Comparison of ENCODE assay signal across 7 mouse cellular contexts in genomic region chr13:77708514-77709013, GRCm38 (mm10). TPM values are rescaled to one million over a fixed set of nuclear protein-coding genes. Genes with fewer than 3 reads are reported as not detected.
DNase-seq lines count a peak whose midpoint lies in the region; ATAC-seq lines count a peak whose summit lies in the region.

No protein-coding gene starts in this region.

- peak; percentile 97 for ATAC-seq in intestine, embryonic 16.5 days
- ATAC-seq in midbrain, embryonic 11.5 days (ENCODE audit: low FRiP score) = peak; percentile 99

- peak overlapping the region; percentile 96 for H3K4me3 ChIP-seq in intestine, embryonic 16.5 days (ENCODE audit: low read length)
- peak overlapping the region; percentile 68 for H3K4me3 ChIP-seq in midbrain, embryonic 11.5 days (ENCODE audit: low read depth, low read length)

- WGBS in intestine, embryonic 16.5 days = under 1% methylated on average over 35 of the region's 35 CpGs
- WGBS in midbrain, embryonic 11.5 days = under 1% methylated on average over 35 of the region's 35 CpGs

- H3K27me3 ChIP-seq in intestine, embryonic 16.5 days (replicated peaks; ENCODE audit: control insufficient read depth, insufficient read depth, low read length) = no peaks in the 10 kb centered on the region
- no peaks in the 10 kb centered on the region for H3K27me3 ChIP-seq in midbrain, embryonic 11.5 days (ENCODE audit: control insufficient read depth, insufficient read depth, low read length)

- H3K9ac ChIP-seq in intestine, embryonic 16.5 days (ENCODE audit: low read depth, low read length) = peak overlapping the region; percentile 91
- H3K9ac ChIP-seq in midbrain, embryonic 11.5 days (ENCODE audit: low read length) = peak overlapping the region; percentile 76

- no peaks in the 10 kb centered on the region for H3K9me3 ChIP-seq in intestine, embryonic 16.5 days (ENCODE audit: control insufficient read depth, low read length)
- H3K9me3 ChIP-seq in midbrain, embryonic 11.5 days (ENCODE audit: control insufficient read depth, low read length) = no peaks in the 10 kb centered on the region

- DNase-seq in adrenal gland, adult 8-10 months = peak; percentile 88
- DNase-seq in embryo, embryonic 9.5 days (ENCODE audit: extremely low spot score) = peak; percentile 89
- peak; percentile 80 to 93 for DNase-seq in gastrocnemius, postnatal 4 days (ENCODE audit: low spot score in 2 of 2)
- DNase-seq in left cerebral cortex, postnatal 36 days (ENCODE audit: low spot score in 2 of 2) = peak; percentile 90 to 91
- peak; percentile 99 for DNase-seq in midbrain, embryonic 11.5 days (ENCODE audit: low spot score, missing footprints)
- peak; percentile 78 for DNase-seq in skeletal muscle tissue, adult 2 months (ENCODE audit: low read depth, low spot score)

- H3K27ac ChIP-seq in intestine, embryonic 16.5 days (ENCODE audit: low read length) = peak overlapping the region; percentile 57
- H3K27ac ChIP-seq in midbrain, embryonic 11.5 days (ENCODE audit: low read depth, low read length) = no peak overlapping the region

- peak overlapping the region; percentile 84 for H3K4me2 ChIP-seq in intestine, embryonic 16.5 days (ENCODE audit: low read depth, low read length)
- H3K4me2 ChIP-seq in midbrain, embryonic 11.5 days = peak overlapping the region; percentile 64

- H3K4me1 ChIP-seq in intestine, embryonic 16.5 days (ENCODE audit: control insufficient read depth, insufficient read depth, low read length) = peaks cover 7% of the 10 kb centered on the region; the same call in 1 of the 2 replicates
- H3K4me1 ChIP-seq in midbrain, embryonic 11.5 days (ENCODE audit: control insufficient read depth, insufficient read depth, low read length) = peaks cover 8% of the 10 kb centered on the region; the same call in 1 of the 2 replicates

- H3K36me3 ChIP-seq in intestine, embryonic 16.5 days (ENCODE audit: control insufficient read depth, insufficient read depth, low read length) = no peaks in the 10 kb centered on the region
- no peaks in the 10 kb centered on the region for H3K36me3 ChIP-seq in midbrain, embryonic 11.5 days (ENCODE audit: control insufficient read depth, insufficient read depth, low read length)

- intact Hi-C loops in left cerebral cortex, postnatal 36 days (cut with DNase I) = no loop called here

RNA-seq across cellular contexts. Expression of gene Fam172a, which starts 6.7 kb away (rescaled TPM):
- 10 to 100 TPM; 23.2 to 34.2 (median 27.7) TPM for total RNA-seq in adrenal gland, adult 8-10 months (2022)
- total RNA-seq in gastrocnemius, postnatal 4 days (2021) = 10 to 100 TPM; 21.3 to 24.3 TPM
- 20.3 and 21.1 TPM in 2 replicates for polyA plus RNA-seq in intestine, embryonic 16.5 days (2015; fragmentation: Nextera tagmentation; extraction: Ambion mirVana)
- total RNA-seq in left cerebral cortex, postnatal 36 days (2021) = 10 to 100 TPM; 36.1 to 36.4 TPM
- 51.8 and 53.6 TPM in 2 replicates for polyA plus RNA-seq in midbrain, embryonic 11.5 days (2014; fragmentation: Nextera tagmentation; extraction: Ambion mirVana)
